Mouse (Mus musculus) c-Kit-positive CD71-positive TER-119-negative erythroid progenitor cells, embryonic 14.5 days (primary cell): Measurements from ENCODE around the gene Vmn2r73.
"Not testable (repeated sequence)": the region's sequence is repeated elsewhere in the genome, so short reads cannot be mapped to it uniquely, and the experiment has no call there.

Experiments
- DNase-seq: peaks from one replicate; pipeline ENCODE4 v3.0.0-alpha.2; 2013; ENCODE audit warnings: low read depth

The Vmn2r73 gene

DNA sequence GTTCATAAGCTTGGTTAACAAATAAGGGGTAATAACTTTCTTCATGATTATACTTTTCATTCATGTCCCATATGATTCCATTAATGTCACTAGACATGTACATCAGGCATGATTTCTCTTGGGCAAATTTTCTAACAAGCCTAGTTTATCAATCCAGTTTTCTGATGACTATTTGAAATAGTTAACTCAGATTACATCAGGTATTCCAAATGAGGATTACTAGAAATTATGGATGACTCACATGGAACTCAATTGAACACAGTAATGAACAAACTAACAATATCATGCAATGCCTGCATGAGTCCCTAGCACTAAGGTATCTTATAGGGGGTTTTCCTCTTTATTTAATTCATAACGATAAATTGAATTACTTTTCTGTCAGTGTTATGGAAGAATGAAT lies at the start of gene Vmn2r73:
TSS of gene Vmn2r73 (minus strand) at position 101 of the 400 bp plus-strand sequence.
- no peak for DNase-seq

DNA sequence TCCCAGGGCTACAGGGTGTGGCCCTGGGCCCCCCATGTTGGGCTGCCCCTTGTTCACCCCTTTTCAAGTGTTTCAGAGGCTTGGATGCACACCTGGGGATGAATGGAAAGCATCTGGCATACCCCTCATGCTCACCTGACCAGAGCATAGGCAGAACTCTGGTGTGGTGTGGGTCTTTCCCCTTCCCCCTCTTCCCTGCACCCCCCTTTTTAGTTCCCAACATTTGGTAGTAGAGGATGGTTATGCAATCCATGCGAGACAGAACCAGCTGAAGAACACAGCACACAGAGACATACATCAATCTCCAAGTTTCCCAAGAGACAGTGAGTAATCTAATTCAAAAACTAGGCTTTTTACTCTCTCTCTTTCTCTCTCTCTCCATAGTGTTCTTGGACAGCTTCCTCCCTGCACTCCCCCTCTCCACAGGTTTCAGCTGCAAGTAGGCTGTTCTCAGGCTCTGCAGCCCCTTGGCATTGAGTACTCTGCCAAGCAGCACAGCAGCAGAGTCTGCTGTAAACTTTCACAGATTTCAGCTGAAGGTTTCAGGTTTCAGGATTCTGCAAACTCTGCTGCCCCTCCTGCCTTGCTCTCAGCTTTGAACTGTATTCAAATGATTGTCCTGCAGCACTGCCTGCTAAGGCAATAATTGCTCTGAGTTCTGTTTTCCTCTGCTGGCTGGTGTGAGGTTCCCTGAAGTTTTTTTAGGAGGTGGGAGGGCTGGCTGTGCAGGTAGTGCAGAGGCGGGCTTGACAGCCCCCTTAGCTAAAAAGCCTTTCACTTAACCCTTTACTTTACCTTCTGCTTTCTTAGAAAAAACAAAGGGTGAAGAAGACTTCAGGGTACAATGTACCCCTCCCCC lies 35.7 kb downstream of the Vmn2r73 start:
- no peak for DNase-seq

DNA sequence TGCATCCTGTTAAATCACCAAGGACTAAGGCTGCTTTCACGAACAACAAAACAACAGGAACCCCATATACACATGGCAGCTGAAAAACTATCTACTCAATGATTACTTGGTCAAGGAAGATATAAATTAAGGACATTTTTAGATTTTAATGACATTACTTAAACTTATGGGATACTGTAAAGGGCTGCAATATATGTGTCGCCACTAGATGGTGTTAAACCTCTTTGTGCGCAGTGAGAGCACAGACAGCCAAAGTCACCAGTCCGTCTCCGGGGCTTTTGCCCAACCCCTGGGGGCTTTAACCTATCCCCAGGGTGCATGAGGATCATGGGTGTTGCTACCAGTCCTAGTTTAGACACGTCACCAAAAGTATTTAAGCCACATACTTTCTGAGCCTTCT lies 58.0 kb downstream of the Vmn2r73 start:
- DNase-seq, result not testable (repeated sequence)
